Mouse (Mus musculus): Measurements from ENCODE around the gene Ghrh.
"Not testable (repeated sequence)": the region's sequence is repeated elsewhere in the genome, so short reads cannot be mapped to it uniquely, and the experiment has no call there.

Ghrh gene

GRCm38 (mm10) chr2:157347361-157348159, at the start of gene Ghrh:
Ghrh (minus strand) TSS chr2:157347506.
- in situ Hi-C loops (cut with MseI, MboI), result loop anchor here in 1 of 2 experiments (10.0 kb wide), 1 partner anchor 117 kb away; no protein-coding TSS in a partner anchor

DNA sequence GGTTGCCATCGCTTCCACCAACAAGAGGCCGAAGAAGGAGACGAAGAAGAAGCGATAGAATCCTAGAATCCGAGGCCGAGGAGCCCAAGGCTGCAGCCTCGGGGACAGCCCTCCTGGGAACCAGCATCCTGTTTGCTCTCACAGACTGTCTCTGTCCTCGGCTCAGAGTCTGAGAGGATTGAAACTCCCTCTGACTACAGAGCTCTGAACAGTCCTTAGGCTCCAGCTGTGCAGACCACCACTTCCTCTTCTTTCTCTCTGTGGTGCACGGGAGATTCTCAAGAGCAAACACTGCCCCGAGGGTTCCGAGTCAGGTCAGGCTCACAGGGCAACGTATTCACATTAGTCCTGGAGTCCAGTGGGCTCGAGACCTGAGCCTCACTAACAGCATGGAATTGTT, 48.7 kb upstream of the Ghrh start:
- in situ Hi-C loops (cut with MseI, MboI), result no loop called here

GRCm38 (mm10) chr2:157395371-157395770, 48.1 kb upstream of the Ghrh start:
- in situ Hi-C loops (cut with MseI, MboI), result no loop called here

- in situ Hi-C loops (cut with MseI, MboI), result no loop called here
Measured at GRCm38 (mm10) chr2:157394868-157395267, 47.6 kb upstream of the Ghrh start.

GRCm38 (mm10) chr2:157393549-157393948, 46.2 kb upstream of the Ghrh start:
- in situ Hi-C loops (cut with MseI, MboI), result no loop called here

DNA sequence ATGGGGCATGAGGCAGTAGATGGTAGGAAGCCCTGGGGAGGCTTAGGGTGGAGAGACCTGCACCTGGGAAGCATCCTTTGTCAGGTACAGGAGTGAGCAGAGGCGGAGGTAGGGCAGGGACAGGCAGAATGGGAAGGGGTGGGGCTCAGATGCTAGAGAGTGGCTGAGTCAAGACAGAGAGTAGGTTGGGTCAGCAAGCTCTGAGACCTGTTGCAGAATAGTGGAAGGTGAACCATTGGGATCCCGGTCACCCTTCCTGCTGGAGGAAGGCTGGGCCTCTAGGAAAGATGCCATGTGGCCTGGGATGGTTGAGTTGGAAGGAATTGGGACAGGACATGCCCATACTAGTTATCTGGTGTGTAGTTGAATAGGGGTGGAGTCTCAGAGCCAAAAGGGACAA, 45.0 kb upstream of the Ghrh start:
- in situ Hi-C loops (cut with MseI, MboI), result no loop called here

- in situ Hi-C loops (cut with MseI, MboI), result no loop called here
Measured at GRCm38 (mm10) chr2:157389591-157389921, 42.2 kb upstream of the Ghrh start.

GRCm38 (mm10) chr2:157388901-157389590, 41.7 kb upstream of the Ghrh start:
- in situ Hi-C loops (cut with MseI, MboI), result not testable (repeated sequence)

DNA sequence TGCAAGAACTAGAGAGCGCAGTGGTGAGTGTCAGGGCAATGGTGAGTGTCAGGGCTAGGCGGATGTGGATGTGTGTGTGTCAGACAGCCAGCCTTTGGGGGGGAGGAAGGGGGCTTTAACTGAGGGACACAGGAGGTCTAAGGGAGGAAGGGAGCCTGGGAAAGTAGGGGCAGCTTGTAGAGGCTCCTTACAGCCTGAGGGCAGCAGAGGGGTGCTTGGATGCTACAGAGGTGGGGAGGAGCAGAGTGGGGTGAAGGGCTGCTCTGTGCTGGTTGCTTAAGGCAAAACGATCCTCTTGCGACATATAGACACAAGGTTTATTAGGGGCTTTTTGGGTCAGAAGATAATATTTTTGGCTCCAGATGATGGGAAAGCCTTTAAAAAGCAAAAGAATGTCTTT, 37.5 kb upstream of the Ghrh start:
- in situ Hi-C loops (cut with MseI, MboI), result no loop called here

DNA sequence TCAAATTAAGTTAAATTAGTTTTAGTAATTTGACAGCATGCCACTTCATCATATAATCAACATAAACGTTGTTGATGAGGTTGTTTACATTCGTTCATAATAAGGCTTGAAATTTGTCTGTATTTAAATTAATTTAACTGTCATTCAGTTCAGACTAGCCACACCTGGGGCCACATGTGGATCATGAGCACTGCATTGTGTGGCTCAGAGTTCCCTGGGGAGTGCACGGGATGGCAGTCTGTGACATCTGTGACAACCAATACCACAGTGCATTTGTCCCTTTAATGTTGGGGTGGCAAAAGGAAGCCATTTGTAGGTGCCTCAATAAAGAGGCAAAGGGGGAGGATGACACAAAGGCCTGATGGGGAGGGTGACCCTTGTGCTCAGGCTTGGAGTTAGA, 29.7 kb upstream of the Ghrh start:
- in situ Hi-C loops (cut with MseI, MboI), result no loop called here

- in situ Hi-C loops (cut with MseI, MboI), result no loop called here
Measured at GRCm38 (mm10) chr2:157375794-157376757, 28.8 kb upstream of the Ghrh start.

GRCm38 (mm10) chr2:157375051-157375450, 27.7 kb upstream of the Ghrh start:
- in situ Hi-C loops (cut with MseI, MboI), result no loop called here

GRCm38 (mm10) chr2:157373681-157374080, 26.4 kb upstream of the Ghrh start:
- in situ Hi-C loops (cut with MseI, MboI), result no loop called here

DNA sequence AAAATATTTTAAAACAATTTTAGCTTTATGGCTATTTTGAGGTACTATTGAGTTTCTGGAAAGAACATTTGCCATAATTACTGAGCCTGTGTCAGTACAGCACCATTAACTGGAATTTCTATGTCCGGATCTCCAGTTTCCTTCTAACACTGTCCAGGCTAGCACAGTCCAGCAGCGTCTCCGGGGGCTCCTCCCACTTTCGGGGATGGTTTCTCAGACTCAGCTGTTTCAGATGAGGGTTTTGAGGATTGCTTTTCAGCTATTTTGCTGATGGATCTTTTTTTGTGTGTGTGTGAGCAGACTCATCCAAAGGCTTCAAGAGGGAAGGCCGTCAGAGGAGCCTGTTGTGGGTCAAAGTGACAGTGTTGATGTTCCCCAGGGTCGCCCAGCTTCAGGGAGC, 24.4 kb upstream of the Ghrh start:
- in situ Hi-C loops (cut with MseI, MboI), result no loop called here

- in situ Hi-C loops (cut with MseI, MboI), result no loop called here
Measured at GRCm38 (mm10) chr2:157367991-157368390, 20.7 kb upstream of the Ghrh start.

GRCm38 (mm10) chr2:157367184-157367893, 20.0 kb upstream of the Ghrh start, which contains the start of gene Manbal:
Manbal (plus strand) TSS chr2:157367594.
- in situ Hi-C loops (cut with MseI, MboI), result no loop called here

GRCm38 (mm10) chr2:157366762-157367161, 19.5 kb upstream of the Ghrh start:
- in situ Hi-C loops (cut with MseI, MboI), result no loop called here

GRCm38 (mm10) chr2:157363031-157363430, 15.7 kb upstream of the Ghrh start:
- in situ Hi-C loops (cut with MseI, MboI), result no loop called here

DNA sequence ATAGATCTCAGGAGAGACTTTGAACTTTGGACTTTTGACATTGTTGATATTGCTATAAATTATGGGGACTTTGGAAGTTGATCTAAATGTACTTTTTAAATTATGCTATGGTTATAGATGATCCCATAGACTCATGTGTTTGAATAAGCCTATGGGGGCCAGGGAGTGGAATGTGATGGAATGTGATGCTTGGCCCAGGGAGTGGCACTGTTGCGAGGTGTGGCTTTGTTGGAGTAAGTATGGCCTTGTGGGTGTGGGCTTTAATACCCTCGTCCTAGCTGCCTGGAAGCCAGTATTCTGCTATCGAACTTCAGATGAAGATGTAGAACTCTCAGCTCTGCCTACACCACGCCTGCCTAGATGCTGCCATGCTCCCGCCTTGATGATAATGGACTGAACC, 12.7 kb upstream of the Ghrh start:
- in situ Hi-C loops (cut with MseI, MboI), result no loop called here

GRCm38 (mm10) chr2:157354106-157354505, 6.8 kb upstream of the Ghrh start:
- in situ Hi-C loops (cut with MseI, MboI), result no loop called here

- in situ Hi-C loops (cut with MseI, MboI), result no loop called here
Measured at GRCm38 (mm10) chr2:157353183-157353582, 5.9 kb upstream of the Ghrh start.

Measured in mouse trophoblast stem cell (cell line).